Mouse (Mus musculus) cortical plate, adult 2 months (tissue): ENCODE measurements around the gene Zfp352.

Source experiments
- CTCF ChIP-seq: fragments of 200-500 bp; IDR thresholded peaks from 2 replicates; pipeline ENCODE4 v1.5.1; 2011; ENCODE audit warnings: mild to moderate bottlenecking, control low read depth, low read length; ENCODE audit not compliant: insufficient read depth; ENCODE audit errors: extremely low read depth
- POLR2A ChIP-seq: fragments of 200-500 bp; IDR thresholded peaks from 2 replicates; pipeline ENCODE4 v1.6.1; 2011; ENCODE audit warnings: mild to moderate bottlenecking, low read length, control low read depth; ENCODE audit not compliant: insufficient read depth; ENCODE audit errors: extremely low read depth

DNA sequence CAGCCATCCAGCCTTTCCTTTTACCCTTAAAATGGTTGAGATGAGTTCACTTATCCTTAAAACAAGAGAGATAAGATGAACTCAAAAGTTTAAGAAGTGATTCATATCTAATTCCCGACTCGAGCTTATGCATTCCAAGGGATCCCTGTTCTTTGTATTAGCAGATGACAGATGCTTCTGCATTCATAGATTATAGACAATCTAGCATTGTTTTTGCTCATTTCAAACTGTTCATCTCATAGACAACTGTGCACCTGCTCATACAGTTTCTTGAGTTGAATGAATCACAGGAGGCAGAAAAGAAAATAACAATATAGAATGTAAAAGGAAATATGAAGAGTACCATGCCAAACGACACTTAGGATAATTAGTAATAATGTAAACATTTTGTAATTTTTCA is 6.5 kb upstream of the Zfp352 start:
- TF ChIP-seq POLR2A (no peak), CTCF (no peak)
